ENCODE assay signal across 26 mouse cellular contexts in the genomic region with DNA sequence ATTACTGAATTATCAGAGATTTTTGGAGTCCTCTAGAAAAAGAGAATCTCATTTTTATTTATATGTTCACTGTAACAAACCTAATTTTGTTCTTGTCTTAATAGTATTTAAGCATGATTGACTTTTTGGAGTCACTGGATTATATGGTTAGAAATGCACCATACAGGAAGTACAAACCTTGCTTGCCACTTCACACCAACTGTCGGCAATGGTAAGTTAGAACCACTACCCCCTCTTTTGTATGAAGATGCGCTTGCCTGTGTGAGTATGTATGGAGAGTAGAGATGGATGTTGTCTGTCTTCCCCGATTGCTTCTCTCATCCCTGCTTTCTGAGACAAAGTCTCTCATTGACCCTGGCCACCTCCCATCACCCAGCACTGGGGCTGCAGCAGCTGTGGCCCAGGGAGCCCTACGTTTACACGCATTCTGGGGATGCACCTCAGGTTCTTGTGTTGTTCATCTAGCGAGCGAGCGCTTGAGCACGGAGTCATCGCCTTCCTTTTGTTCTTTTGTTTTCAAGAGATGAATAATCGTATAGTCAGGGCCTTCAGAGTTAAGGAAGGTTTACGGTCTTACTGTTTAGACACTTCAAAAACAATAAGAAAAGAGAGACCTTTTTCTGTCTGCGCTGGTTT. TPM values are rescaled to one million over a fixed set of nuclear protein-coding genes. Genes with fewer than 3 reads are reported as not detected.
DNase-seq lines count a peak whose midpoint lies in the region; ATAC-seq lines count a peak whose summit lies in the region.
"Had no signal": no experiment of that assay in that cellular context is flagged by ENCODE, and none has a peak within 500 bp of the region (broad histone marks: within the 10 kb centered on the region; RNA-seq: fewer than 3 reads in every experiment).

No protein-coding gene starts in this region.

- ATAC-seq in heart, embryonic 15.5 days (replicated peaks; ENCODE audit: insufficient number of reproducible peaks, insufficient read depth, low FRiP score, low read depth), result no peak
- ATAC-seq in activated CD4-positive, CD25-positive, alpha-beta regulatory T cell, adult 4 months, result peak; percentile 51
- no peak for ATAC-seq in forebrain, embryonic 13.5 days
- ATAC-seq: forebrain, postnatal 0 days; hindbrain, postnatal 0 days; intestine, embryonic 16.5 days; Patski had no signal

- no peak for DNase-seq in heart, embryonic 10.5 days (ENCODE audit: low spot score)
- DNase-seq in heart, postnatal 14 days, result no peak
- DNase-seq in heart, adult 9 months (ENCODE audit: low spot score in 2 of 2), result no peak
- no peak for DNase-seq in layer of hippocampus, postnatal 10 days (ENCODE audit: low spot score in 2 of 2)
- DNase-seq: adrenal gland, postnatal 14 days; B cell, adult 2 months; cerebellum, adult 18-20 months; cerebellum, adult 9-11 months; cerebellum, postnatal 36 days; forebrain, postnatal 0 days; gastrocnemius, postnatal 14 days; kidney, adult 2 months had no signal

- peak overlapping the region; percentile 37; the same call in 1 of the 2 replicates for H3K27ac ChIP-seq in heart, embryonic 10.5 days
- peak overlapping the region; percentile 3; the same call in 1 of the 2 replicates for H3K27ac ChIP-seq in heart, embryonic 15.5 days
- no peak overlapping the region for H3K27ac ChIP-seq in forebrain, embryonic 13.5 days
- H3K27ac ChIP-seq: embryonic facial prominence, embryonic 13.5 days; forebrain, embryonic 12.5 days; hindbrain, embryonic 13.5 days; hindbrain, postnatal 0 days; kidney, embryonic 15.5 days had no signal

- intact Hi-C loops in heart, postnatal 14 days (cut with DNase I), result no loop called here

- no peak overlapping the region for H3K4me2 ChIP-seq in heart, embryonic 15.5 days
- no peak overlapping the region for H3K4me2 ChIP-seq in forebrain, embryonic 13.5 days
- H3K4me2 ChIP-seq: embryonic facial prominence, embryonic 13.5 days; forebrain, embryonic 12.5 days; hindbrain, embryonic 13.5 days; kidney, embryonic 15.5 days had no signal

- H3K27me3 ChIP-seq in heart, embryonic 10.5 days (ENCODE audit: insufficient read depth, poor library complexity, severe bottlenecking), result no peaks in the 10 kb centered on the region
- H3K27me3 ChIP-seq in heart, embryonic 15.5 days, result no peaks in the 10 kb centered on the region
- H3K27me3 ChIP-seq in forebrain, embryonic 13.5 days, result no peaks in the 10 kb centered on the region
- H3K27me3 ChIP-seq: CH12.LX; embryonic facial prominence, embryonic 13.5 days; forebrain, embryonic 12.5 days; hindbrain, embryonic 13.5 days; kidney, embryonic 15.5 days; Patski had no signal

- peaks cover 9% of the 10 kb centered on the region; the same call in 1 of the 2 replicates for H3K4me1 ChIP-seq in heart, embryonic 10.5 days
- peaks cover 3% of the 10 kb centered on the region; the same call in 1 of the 2 replicates for H3K4me1 ChIP-seq in heart, embryonic 15.5 days (replicated peaks)
- H3K4me1 ChIP-seq in forebrain, embryonic 13.5 days, result no peaks in the 10 kb centered on the region
- H3K4me1 ChIP-seq: embryonic facial prominence, embryonic 13.5 days; forebrain, embryonic 12.5 days; hindbrain, embryonic 13.5 days; kidney, embryonic 15.5 days had no signal

- H3K9me3 ChIP-seq in heart, embryonic 10.5 days, result no peaks in the 10 kb centered on the region
- no peaks in the 10 kb centered on the region for H3K9me3 ChIP-seq in heart, embryonic 15.5 days (replicated peaks)
- no peaks in the 10 kb centered on the region for H3K9me3 ChIP-seq in forebrain, embryonic 13.5 days (replicated peaks)
- H3K9me3 ChIP-seq: embryonic facial prominence, embryonic 13.5 days; forebrain, embryonic 12.5 days; hindbrain, embryonic 13.5 days; kidney, embryonic 15.5 days had no signal

- H3K4me3 ChIP-seq in heart, embryonic 10.5 days, result no peak overlapping the region
- no peak overlapping the region for H3K4me3 ChIP-seq in heart, embryonic 15.5 days
- no peak overlapping the region for H3K4me3 ChIP-seq in forebrain, embryonic 13.5 days
- H3K4me3 ChIP-seq: embryonic facial prominence, embryonic 13.5 days; forebrain, embryonic 12.5 days; hindbrain, embryonic 13.5 days; kidney, embryonic 15.5 days had no signal

- no peak overlapping the region for H3K9ac ChIP-seq in heart, embryonic 15.5 days
- H3K9ac ChIP-seq in forebrain, embryonic 13.5 days, result no peak overlapping the region
- H3K9ac ChIP-seq: embryonic facial prominence, embryonic 13.5 days; forebrain, embryonic 12.5 days; forebrain, postnatal 0 days; hindbrain, embryonic 13.5 days; kidney, embryonic 15.5 days had no signal

- peaks cover 45% of the 10 kb centered on the region for H3K36me3 ChIP-seq in heart, embryonic 10.5 days
- H3K36me3 ChIP-seq in heart, embryonic 15.5 days, result peaks cover 17% of the 10 kb centered on the region
- H3K36me3 ChIP-seq in forebrain, embryonic 13.5 days (ENCODE audit: poor library complexity, severe bottlenecking), result peaks cover 17% of the 10 kb centered on the region

- 90% methylated on average over 13 of the region's 13 CpGs for WGBS in heart, embryonic 10.5 days
- 82% methylated on average over 13 of the region's 13 CpGs for WGBS in heart, embryonic 15.5 days
- 67% methylated on average over 13 of the region's 13 CpGs for WGBS in forebrain, embryonic 13.5 days

RNA-seq across cellular contexts. Expression of gene Vps13c, which starts 43.3 kb away (rescaled TPM):
- 3.9 and 4.4 TPM in 2 replicates for polyA plus RNA-seq in heart, embryonic 10.5 days (2016; fragmentation: Nextera tagmentation; extraction: Ambion mirVana)
- 10 to 100 TPM; 37.8 to 38.0 TPM for total RNA-seq in heart, postnatal 14 days (2021)
- 3.6 and 4.7 TPM in 2 replicates for polyA plus RNA-seq in heart, embryonic 15.5 days (2015; fragmentation: Nextera tagmentation; extraction: Ambion mirVana)
- polyA plus RNA-seq in activated CD4-positive, CD25-positive, alpha-beta regulatory T cell, adult 4 months (2017; shearing (Covaris generic)), result 10 to 100 TPM; 16.6 to 17.6 TPM
- 10 to 100 TPM; 50.7 to 54.9 TPM for total RNA-seq in layer of hippocampus, postnatal 10 days (2021)
- 7.7 and 8.1 TPM in 2 replicates for polyA plus RNA-seq in forebrain, embryonic 13.5 days (2015; fragmentation: Nextera tagmentation; extraction: Ambion mirVana)

RNA-seq across cellular contexts. Expression of gene C2cd4a, which starts 51.3 kb away (rescaled TPM):
- 0.49 and 0.65 TPM in 2 replicates for polyA plus RNA-seq in heart, embryonic 10.5 days (2016; fragmentation: Nextera tagmentation; extraction: Ambion mirVana)
- total RNA-seq in heart, postnatal 14 days (2021), result not detected
- 0.09 TPM in 1 of 2 replicates, not detected in the other for polyA plus RNA-seq in heart, embryonic 15.5 days (2015; fragmentation: Nextera tagmentation; extraction: Ambion mirVana)
- not detected for polyA plus RNA-seq in activated CD4-positive, CD25-positive, alpha-beta regulatory T cell, adult 4 months (2017; shearing (Covaris generic))
- total RNA-seq in layer of hippocampus, postnatal 10 days (2021), result 1 to 10 TPM in 1 of 2 experiments, under 1 TPM in 1; 0.96 to 1.2 TPM
- polyA plus RNA-seq in forebrain, embryonic 13.5 days (2015; fragmentation: Nextera tagmentation; extraction: Ambion mirVana), result not detected in 2 replicates
- total RNA-seq: adrenal gland, postnatal 14 days; gastrocnemius, adult 18-20 months; hematopoietic stem cell, adult 5-6 weeks had no signal
- polyA plus RNA-seq: forebrain, embryonic 12.5 days; gonadal fat pad, adult 2 months had no signal
